Comparison of ENCODE assay signal across 13 mouse cellular contexts in genomic region chr10:83201525-83201924, GRCm38 (mm10).
"Had no signal": no experiment of that assay in that cellular context is flagged by ENCODE, and none has a peak within 500 bp of the region (broad histone marks: within the 10 kb centered on the region; RNA-seq: fewer than 3 reads in every experiment).

No protein-coding gene starts in this region.

- DNase-seq: liver, postnatal 0 days; lung, adult 2 months; lung, postnatal 14 days; lung, postnatal 36 days; midbrain, embryonic 14.5 days; retina, postnatal 1 day; right cerebral cortex, adult 18-20 months; right cerebral cortex, postnatal 14 days; thymus, adult 2 months; thymus, postnatal 14 days; thymus, postnatal 36 days had no signal

- ATAC-seq: liver, postnatal 0 days; lung, postnatal 0 days; midbrain, embryonic 16.5 days had no signal
